Mouse (Mus musculus) liver, postnatal 0 days (tissue): ENCODE results near the gene Cdx4.

Experiments used
- CTCF ChIP-seq: sonication (generic); IDR thresholded peaks from 2 replicates; pipeline ENCODE4 v1.5.1; 2016; ENCODE audit warnings: antibody characterized with exemption, low read depth
- EP300 ChIP-seq: IDR thresholded peaks from 2 replicates; pipeline ENCODE4 v1.6.1; 2016; ENCODE audit warnings: antibody characterized with exemption, low read depth, mild to moderate bottlenecking

DNA sequence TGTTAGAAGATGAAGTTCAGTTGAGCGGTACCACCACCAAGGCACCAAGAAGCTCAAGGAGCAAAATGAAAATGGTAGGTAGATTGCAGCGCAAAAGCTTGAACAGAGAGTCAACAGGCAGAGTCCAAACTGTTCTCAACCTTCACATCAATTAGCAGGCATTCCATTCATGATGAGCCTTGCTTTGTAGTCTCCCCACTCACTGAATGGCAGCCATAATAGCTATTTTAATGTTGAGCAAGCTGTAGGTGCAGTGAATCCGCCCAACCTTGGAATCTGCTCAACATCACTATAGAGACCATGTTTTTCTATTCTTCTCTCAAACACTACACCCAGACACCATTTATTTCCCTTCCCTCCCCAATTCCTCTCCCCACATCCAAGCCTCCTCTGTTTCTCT, 9.5 kb upstream of the Cdx4 start:
- no peak for TF ChIP-seq CTCF
- no peak for TF ChIP-seq EP300
